Mouse (Mus musculus) hindbrain, embryonic 12.5 days (tissue): ENCODE measurements at regions not wholly inside any gene's neighbourhood (a gene's known extent, or its start where the extent isn't known, plus 50 kb on each side); places are given as distances from the start of the nearest gene placed in this dataset.

ENCODE experiments used
- ATAC-seq: fragments of 200-750 bp; cut with Nextera tagmentation; 2 replicates; pipeline ENCODE4 v1.8.0; 2017; ENCODE audit warnings: moderate TSS enrichment; ENCODE audit not compliant: low FRiP score
- H3K27ac ChIP-seq: fragments of 300-500 bp; sonication (generic); 2 replicates; pipeline ENCODE4 v1.5.1; 2016; ENCODE audit warnings: mild to moderate bottlenecking
- H3K27me3 ChIP-seq: fragments of 300-500 bp; sonication (generic); 2 replicates; pipeline ENCODE4 v1.6.1; 2016; ENCODE audit warnings: mild to moderate bottlenecking
- H3K36me3 ChIP-seq: fragments of 300-500 bp; sonication (generic); 2 replicates; pipeline ENCODE4 v1.6.1; 2016; ENCODE audit warnings: mild to moderate bottlenecking
- H3K4me1 ChIP-seq: fragments of 300-500 bp; sonication (generic); 2 replicates; pipeline ENCODE4 v1.6.1; 2016
- H3K4me2 ChIP-seq: fragments of 300-500 bp; sonication (generic); replicated peaks from 2 replicates; pipeline ENCODE4 v1.6.1; 2016; ENCODE audit warnings: mild to moderate bottlenecking
- H3K4me3 ChIP-seq: fragments of 300-500 bp; sonication (generic); 2 replicates; pipeline ENCODE4 v1.5.1; 2016; ENCODE audit warnings: mild to moderate bottlenecking
- H3K9ac ChIP-seq: fragments of 300-500 bp; sonication (generic); 2 replicates; pipeline ENCODE4 v1.6.1; 2016; ENCODE audit warnings: mild to moderate bottlenecking, moderate library complexity
- H3K9me3 ChIP-seq: fragments of 300-500 bp; sonication (generic); replicated peaks from 2 replicates; pipeline ENCODE4 v1.6.1; 2016; ENCODE audit warnings: mild to moderate bottlenecking
- WGBS: fragments of 180-500 bp; shearing (Covaris S2); methylation state at CpG from one replicate; pipeline ENCODE4 v1.1.7; 2016; 5-methylcytosine and 5-hydroxymethylcytosine counted together

DNA sequence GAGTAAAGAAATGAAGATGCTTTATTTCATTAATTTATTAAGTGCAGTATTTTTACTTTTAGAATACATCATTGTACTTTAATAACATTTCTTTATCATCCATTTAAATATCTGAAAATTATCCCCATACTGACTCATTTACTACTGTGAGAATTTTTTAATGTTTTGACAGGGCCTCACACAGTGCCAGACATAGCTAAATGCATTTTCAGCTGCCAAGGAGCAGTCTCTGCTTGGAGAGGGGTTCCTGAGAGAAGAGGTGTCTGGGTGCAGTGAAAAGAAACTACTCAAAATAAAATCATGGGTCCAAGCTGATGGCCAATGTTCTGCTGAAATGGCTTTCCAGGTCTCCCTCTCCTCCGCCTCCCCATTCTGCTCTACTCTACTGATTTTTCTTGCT, 1116.3 kb upstream of the Ppp6c start:
- no peak overlapping the region for H3K9ac ChIP-seq
- no peak overlapping the region for H3K4me3 ChIP-seq
- H3K36me3 ChIP-seq, result no peaks in the 10 kb centered on the region
- no peak overlapping the region for H3K27ac ChIP-seq
- ATAC-seq, result no peak
- H3K4me2 ChIP-seq, result no peak overlapping the region
- no peaks in the 10 kb centered on the region for H3K4me1 ChIP-seq
- H3K27me3 ChIP-seq, result no peaks in the 10 kb centered on the region
- H3K9me3 ChIP-seq, result no peaks in the 10 kb centered on the region
- WGBS, result 85% methylated on average over 1 of the region's 1 CpGs

DNA sequence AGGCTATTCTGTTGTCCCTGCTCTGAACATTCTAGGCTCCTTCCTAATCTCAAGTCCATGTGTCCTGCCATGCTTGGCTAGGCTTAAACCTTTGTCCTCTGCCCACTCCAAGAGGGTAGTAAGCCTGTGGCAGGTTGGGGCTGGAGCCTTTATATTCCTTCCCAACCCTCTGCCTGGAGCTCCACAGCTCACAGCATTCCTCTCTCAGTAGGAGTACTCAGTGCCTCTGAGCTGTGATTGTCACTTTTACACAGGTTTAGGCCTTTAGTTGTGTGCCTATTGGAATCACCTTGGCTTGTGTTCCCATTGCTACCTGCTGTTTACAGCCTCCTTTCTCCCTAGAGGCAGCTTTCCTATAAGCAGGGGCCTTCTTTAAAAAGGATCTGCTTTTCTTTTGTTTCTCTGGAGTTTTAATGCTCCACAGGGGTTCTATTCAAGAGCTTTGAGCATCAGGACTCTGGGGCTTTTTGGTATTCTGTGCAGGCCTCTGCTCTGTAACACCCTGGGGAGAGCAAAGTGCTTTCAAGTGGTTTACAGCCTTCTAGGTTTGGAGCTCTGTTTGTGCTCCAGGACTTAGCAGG, 1106.1 kb upstream of the Ppp6c start:
- H3K4me1 ChIP-seq, result 0 out of 2 replicates have a peak, but pooled peaks cover 2% of the 10 kb centered on the region
- H3K9ac ChIP-seq, result no peak overlapping the region
- no peaks in the 10 kb centered on the region for H3K36me3 ChIP-seq
- no peaks in the 10 kb centered on the region for H3K9me3 ChIP-seq
- no peaks in the 10 kb centered on the region for H3K27me3 ChIP-seq
- H3K4me2 ChIP-seq, result no peak overlapping the region
- peak; percentile 75 for ATAC-seq
- H3K27ac ChIP-seq, result no peak overlapping the region
- H3K4me3 ChIP-seq, result no peak overlapping the region

DNA sequence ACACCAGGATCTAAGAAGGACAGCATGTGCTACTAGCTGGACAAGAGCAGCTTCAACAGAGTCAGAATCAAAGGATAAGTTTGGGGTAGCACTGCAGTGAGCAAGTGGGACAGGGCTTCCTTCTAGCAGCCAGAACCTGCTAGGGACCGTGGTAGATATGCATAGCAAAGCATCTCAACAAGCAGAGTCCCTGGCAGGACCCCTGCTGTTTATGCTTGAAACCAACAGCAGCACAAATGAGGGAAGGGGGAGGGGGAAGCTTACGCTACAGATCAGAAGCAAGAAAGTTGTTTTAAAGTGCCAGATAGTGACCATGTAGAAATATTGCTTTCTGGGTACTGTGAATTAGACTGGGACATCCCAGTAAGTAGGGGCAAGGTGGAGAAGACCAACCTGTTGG, 1095.3 kb upstream of the Ppp6c start:
- H3K4me3 ChIP-seq, result no peak overlapping the region
- H3K4me2 ChIP-seq, result no peak overlapping the region
- ATAC-seq, result no peak
- no peaks in the 10 kb centered on the region for H3K9me3 ChIP-seq
- no peaks in the 10 kb centered on the region for H3K27me3 ChIP-seq
- no peaks in the 10 kb centered on the region for H3K36me3 ChIP-seq
- H3K9ac ChIP-seq, result no peak overlapping the region
- no peaks in the 10 kb centered on the region for H3K4me1 ChIP-seq
- WGBS, result 34% methylated on average over 2 of the region's 2 CpGs
- H3K27ac ChIP-seq, result no peak overlapping the region

DNA sequence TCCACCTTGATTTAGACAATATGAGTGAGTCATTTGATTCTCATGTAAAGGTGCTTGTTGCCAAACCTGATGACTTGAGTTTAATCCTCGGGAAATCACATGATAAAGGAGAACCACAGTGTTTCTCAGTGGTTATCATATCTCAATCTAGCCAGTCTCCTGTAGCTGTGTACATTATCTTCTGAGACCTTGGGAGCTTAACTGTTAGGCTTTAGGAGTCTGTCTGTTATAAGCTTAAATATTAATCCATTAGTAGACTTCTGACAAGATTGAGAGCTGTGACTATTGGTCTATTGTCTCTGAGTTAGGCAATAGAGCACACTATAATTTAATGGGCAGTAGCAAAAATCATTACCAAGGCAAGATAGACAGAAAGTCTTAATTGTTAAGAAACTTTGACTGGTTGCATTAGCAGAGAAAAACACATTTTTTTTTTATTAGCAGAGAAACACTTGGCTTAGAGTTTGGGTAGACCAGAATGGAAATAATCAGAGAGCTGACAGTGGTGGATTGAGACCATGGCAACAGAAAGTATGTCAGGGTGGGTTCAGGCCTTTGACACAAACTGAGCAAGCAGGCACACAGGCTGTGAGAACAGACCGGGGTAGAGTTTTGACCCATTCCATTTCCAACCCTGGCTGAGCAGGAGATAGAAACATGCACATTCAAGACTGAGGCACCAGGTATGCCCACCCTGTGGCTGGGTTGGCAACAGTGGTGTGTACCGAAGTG, 1094.6 kb upstream of the Ppp6c start:
- H3K4me2 ChIP-seq, result no peak overlapping the region
- H3K36me3 ChIP-seq, result no peaks in the 10 kb centered on the region
- no peaks in the 10 kb centered on the region for H3K27me3 ChIP-seq
- H3K27ac ChIP-seq, result no peak overlapping the region
- H3K9me3 ChIP-seq, result no peaks in the 10 kb centered on the region
- no peak overlapping the region for H3K4me3 ChIP-seq
- no peak overlapping the region for H3K9ac ChIP-seq
- no peak for ATAC-seq
- 72% methylated on average over 3 of the region's 3 CpGs for WGBS
- no peaks in the 10 kb centered on the region for H3K4me1 ChIP-seq
